Mouse (Mus musculus) monocyte, adult 2 months (primary cell): ENCODE results near the gene Gm28230.

Experiments used
- DNase-seq, 2 experiments: peaks; one replicate each; pipeline ENCODE4 v3.0.0; 2022; ENCODE audit warnings: low spot score in 2 of 2, low read depth in 1 of 2

Gm28230 gene

DNA sequence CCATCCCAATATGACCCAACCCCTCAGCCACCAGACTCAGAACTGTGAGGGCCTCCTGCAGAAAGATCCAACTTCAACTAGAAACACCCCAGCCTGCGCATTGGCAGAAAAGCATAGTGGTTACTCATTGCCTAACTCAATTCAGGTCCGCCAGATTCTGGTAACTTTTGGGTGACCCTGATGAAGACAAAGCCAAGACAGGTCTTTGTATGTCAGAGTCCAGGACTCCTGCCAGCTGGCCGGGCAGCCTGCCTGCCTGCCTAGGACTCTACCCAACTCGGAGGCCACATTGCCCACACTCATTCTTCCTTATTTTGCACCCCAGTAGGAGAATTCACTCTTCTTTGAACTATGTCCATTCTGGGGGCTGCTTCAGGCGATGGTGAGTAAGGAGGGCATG is at the start of gene Gm28230:
TSS of gene Gm28230 (plus strand) at position 178 of the 400 bp plus-strand sequence.
- no peak for DNase-seq

DNA sequence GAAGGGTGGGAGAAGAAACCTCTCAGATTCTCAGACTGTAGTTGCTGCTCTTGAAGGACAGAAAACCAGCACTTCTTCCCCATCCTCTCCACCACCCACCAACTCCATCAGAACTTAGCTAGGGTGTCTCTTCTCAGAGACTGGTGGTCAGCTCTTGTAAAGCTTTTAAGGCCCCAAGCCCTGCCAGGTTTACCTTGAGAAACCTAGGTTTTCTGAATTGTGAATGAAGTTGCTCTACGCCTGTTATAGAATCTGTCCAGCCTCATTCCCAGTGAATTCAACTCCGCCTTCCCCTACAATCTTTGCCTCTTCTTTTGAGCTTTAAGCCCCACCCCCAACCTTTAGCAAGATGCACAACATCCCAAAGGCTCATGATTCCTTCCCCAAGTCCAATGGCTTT is 49.4 kb upstream of the Gm28230 start:
- no peak for DNase-seq

DNA sequence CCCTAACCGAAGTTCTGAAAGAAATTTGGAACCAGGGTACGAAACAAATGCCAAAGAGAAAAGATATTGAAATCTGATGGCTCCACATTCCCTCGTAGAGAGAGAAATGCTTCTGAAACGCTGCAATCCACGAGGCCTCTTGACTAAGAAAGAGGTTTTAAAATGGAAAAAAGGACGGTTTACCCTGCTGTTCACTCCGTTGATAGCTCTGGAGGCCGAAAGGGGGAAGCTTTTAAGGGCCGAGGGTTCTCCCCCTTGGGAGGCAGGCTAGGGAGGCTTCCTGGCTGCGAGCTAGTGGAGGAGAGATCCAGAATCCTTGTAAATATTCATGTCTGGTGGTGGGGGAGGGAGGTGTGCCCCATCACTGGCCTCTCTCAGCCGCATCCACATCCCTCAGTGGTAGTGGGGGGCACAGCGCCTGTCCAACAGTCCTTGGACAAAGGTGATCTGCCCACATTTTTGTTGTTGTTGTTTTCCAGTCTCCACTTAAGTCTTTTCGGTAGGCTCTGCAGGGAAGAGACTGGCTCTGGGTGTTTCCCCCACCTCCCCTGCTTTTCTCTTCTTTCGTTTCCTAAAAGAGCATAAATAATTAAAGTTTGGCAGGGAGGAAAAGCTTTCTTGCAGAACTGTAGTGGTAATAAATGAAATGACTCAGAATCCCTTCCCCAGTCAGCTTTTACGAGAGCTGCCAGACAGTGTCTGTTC is 47.5 kb upstream of the Gm28230 start, which contains the start of gene Hoxd11:
TSS of gene Hoxd11 (plus strand) at position 667 of the 705 bp plus-strand sequence.
- no peak for DNase-seq

DNA sequence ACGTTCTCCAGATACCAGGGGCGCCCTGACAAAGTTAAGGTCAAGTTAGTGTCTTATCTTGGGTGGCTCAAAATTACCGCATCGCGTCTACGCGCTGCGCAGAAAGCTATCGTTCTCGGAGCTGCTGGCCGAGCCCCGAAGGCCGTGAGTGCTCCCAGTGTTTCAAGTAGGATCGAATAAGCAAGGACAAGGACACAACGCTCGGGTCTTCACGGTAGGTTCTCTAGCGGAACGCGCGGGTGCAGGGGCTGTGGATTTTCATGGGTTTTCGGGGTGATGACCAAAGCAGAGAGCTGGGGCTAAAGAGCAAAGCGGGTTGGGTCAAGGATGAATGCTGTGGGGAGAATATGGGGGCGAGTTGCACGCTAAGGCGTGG is 46.9 kb upstream of the Gm28230 start:
- DNase-seq = no peak

DNA sequence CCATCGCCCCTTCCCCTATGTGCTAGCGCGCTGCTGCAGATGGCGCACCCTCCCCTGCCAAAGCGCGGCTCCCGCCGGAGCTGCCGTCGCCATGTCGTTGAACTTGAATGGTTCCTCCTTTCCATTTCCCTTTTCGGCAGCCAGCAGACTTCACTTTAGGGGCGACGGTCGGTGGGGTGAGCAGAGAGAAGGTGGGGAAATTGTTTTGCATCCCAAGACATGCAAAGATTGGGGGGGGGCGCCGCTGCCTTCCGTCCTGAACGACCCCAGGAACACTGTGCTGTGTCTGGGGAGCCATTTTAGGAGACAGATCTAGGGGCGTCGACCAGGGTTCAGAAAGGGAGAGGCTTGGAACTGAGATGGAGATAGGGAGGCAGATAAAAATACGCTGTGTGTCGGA is 46.5 kb upstream of the Gm28230 start:
- DNase-seq = no peak

DNA sequence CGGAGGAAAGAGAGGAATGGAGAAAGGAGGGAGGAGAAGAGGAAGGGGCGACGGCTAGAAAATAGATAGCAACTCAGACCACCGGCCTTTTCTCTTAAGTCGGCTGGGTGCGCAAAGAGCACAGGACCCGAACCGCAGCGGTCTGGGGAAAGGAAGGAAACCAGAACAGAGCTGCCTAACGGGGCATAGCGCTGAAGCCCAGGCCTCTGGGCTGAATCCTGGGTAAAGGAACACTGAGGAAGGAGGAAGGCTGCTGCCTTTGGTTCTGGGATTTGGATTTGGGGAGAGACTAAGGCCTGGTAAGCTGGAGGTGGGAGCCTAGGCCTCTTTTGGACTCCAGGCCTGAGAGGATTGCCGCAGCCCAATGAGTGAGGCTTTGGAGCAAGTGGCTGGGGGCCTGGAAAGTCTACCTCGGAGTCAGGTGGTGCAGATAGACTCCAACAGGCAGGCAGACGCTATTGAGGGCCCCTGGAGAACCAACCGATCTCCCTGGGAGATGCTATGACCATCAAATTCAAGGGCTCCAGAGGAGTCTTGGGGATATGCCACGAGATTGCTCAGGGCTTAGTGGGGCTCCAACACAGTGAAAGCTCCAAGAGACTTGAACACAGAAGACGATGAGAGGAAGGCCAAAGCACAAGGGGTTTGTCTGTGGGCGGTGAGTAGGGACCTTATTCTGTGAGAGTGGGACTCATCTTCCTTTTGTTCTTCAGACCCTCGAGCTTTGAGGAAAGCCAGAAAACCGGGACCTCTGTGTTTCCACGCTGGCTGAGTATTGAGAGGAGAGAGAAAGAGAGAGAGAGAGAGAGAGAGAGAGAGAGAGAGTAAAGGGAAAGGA is 45.7 kb upstream of the Gm28230 start:
- no peak for DNase-seq

DNA sequence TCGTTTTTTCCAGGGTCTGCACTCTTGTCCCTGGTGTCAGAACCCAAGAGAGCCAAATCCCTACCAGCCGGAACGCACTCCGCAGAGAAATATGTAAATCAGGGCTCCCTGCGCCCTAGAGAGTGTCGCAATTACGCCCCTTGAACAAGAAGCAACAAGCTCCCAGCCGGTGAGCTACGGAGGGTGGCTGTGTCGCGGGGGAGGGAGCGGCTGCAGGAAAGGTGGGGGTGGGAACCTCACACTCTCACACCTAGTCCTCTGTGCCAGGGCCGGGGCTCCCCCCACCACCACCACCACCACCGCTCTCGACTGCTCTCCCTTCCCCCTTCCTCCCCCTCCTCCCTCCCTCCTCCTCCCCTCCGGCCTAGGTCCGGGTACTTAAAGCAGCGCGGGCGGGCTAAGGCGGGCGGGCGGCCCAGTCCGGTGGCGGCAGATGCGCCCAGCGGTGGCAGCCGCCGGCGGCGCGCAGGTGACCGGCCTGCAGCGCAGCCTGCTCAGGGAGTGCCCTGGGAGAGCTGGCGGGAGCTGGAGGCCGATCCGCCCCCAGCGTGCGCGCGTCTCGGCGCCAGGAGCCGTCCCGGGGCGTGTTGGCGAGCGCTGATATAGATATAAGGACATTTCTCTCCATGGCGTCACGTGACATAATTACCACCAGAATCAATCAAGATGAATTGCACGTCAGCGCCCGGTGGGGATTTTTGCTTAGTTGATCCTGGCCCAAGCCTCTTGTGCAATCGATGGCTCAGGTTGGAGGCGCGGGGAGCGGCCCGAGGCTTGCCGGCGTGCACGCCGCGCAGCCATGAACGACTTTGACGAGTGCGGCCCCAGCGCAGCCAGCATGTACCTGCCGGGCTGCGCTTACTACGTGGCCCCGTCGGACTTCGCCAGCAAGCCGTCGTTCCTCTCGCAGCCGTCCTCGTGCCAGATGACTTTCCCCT is 44.7 kb upstream of the Gm28230 start:
- DNase-seq = no peak

DNA sequence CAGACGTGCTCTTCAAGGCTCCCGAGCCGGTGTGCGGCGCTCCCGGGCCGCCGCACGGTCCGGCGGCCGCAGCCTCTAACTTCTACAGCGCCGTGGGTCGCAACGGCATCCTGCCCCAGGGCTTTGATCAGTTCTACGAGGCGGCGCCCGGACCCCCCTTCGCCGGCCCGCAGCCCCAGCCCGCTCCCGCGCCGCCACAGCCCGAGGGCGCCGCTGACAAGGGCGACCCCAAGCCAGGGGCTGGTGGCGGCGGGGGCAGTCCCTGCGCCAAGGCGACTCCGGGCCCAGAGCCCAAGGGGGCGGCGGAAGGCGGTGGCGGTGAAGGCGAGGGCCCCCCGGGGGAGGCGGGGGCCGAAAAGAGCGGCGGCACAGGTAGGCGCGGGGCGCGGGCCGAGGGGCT is 43.7 kb upstream of the Gm28230 start:
- no peak for DNase-seq

DNA sequence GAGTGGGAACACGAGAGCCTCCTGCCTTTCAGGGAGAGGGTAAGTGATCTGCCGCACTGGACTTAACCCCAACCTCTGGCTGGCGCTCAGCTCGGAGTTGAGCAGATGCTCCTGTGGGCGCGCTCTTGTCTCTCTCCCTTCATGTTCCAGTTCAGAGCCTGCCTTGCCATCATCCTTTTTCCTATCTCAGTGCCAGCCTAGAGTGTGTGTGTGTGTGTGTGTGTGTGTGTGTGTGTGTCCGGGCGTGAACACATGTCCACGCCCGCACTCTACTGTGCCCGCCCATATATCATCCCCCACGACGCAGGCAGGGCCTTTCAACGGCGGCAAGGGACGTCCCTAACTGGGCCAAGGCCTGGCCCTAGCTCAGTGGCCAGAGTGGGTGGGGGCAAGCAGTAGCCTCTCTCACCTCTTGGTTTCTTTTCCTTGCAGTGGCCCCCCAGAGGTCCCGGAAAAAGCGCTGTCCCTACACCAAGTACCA is 43.0 kb upstream of the Gm28230 start:
- DNase-seq = no peak

DNA sequence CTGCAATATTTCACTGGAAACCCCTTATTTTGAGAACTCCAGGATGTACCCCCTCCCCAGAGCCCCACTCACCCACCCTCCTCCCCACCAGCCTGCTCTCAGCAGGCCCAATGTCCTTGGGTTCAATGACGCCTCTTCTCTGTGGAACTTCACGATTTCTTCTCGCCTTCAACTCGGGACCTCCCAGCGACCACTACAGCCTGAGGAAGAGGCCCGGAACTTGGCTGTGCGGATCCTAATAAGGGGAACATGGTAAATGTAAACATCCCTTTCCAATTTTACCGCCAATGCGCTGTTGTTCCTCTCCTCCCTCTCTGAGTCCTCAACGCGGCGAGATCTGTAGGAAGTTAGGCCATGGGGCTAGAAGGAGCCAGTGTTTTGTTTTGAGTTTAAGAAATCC is 42.4 kb upstream of the Gm28230 start:
- no peak for DNase-seq

DNA sequence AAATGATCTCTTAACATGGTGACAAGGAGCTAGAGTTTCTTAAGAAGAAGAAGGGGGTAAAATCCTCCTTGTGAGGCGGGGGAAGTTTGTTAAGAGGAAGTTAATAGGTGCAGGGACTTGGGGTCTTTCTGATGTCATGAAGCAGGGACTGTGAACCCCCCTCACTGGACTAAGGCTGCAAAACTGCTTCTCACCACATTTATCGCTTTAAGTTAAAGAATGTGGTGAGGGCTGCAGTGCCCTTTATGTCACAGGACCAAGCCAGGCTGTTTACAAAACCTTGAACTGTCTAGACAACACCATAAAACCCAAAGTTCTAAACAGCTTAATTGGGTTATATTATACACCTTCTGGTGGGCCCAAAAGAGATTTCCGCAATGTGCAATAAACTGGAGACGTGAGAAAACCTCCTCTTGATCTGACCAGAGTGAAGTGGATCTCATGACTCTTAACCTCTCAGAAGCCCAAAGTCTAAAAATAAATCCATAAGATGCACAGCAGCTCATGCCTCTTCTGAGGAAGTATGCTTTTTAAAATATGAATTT is 41.4 kb upstream of the Gm28230 start:
- DNase-seq = no peak

DNA sequence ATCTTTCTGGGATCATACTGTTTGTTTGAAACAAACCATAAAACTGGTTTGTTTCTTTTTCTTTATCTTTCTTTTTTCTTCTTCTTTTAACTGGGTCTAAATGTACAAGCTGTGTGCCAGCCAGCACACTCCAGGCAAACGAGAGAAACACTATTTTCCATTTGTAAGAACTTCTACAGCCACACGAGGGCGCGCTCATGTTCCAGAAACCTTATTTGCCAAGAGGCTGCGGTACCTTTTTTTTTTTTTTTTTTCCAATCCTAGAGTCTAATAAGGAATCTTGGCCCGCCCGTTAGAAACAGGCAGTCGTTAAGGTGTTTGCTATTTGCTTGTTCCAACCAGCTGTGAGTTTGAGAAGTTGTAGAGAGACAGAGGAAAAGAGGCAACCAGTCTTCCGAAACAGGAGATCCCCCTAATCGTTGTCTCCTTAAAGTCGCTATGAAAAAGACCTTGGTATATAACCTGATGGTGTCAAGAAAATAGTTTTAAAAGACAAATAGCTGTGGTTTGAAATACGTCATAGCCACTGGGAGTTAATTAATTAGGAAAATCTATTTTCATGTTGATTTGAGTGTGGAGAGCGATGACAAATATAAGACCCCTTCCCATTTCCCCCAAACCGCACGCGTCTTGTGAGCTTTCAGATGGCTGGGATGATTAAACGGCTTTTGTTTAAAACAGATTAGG is 40.1 kb upstream of the Gm28230 start:
- DNase-seq = no peak

DNA sequence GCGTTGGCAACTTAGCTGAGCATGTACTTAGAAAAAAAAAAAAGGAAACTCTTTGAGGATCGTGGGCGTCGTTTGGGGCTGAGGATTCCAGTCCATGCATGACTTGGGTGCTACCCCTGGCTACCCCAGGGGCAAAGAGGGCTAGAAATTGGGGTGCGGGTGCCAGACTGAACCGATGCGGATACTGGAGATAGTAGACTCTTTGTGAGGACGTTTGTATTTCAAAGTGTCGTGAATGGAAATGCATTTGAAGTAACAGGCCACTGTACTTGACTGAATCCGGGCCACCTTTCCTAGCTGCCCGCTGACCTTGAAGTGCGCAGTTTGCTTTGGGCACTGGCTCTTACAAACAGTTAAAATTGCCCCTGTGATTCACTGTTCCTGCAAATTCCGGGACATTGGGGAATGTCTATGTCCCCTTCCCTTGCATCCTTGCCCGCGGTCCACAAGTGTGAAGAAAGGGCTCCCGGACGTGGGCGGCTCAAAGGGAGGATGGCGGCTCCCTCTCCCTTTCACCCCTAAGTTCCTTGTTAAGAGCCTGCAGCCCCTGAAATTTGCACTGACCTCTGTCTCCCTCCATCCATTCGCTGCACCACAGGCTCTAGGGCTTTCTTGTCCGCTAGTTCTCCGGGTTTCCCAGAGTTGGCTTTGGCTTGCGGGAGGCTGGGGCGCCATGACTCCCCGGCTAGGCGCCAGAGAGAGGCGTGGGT is 39.4 kb upstream of the Gm28230 start:
- DNase-seq = no peak

DNA sequence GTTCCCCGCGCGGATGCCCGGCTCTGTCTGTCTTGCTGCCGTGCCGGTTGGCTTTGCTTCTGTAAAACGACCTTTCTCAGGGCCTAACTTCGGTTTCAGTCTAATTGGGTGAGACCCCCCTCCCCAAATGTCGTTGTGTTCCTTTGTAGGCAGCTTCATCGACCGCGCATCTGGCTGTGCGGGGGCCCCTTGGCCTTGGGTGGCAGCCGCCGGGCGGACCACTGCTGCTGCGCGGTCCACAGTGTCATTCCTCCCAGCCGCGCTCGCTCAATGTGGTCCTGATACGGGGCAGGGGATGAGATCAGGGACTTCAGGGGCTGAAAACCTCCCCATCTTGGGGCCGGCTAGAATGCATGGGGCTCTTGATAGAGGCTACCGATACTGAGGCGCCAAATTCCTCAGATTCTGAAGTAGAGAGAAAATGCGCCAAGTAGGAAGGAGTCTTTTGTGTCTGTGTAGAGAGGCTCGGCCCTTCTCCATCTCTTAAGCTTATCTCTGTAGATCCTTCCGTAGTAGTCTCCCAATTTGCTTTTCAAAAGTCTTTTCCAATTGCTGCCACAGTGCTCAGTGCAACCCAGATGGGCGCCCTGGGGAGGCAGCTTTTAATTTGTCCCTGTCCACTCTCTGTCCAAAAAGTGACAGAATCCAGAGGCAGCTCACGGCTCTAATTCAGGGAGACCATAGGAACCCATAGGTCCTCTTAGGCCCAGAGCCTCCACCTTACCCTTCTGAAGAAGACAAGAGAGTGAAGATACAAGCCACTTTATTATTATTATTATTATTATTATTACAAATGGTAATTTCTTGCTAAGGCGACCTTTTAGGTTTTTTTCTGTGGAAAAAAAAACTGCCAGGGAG is 38.6 kb upstream of the Gm28230 start:
- no peak for DNase-seq

DNA sequence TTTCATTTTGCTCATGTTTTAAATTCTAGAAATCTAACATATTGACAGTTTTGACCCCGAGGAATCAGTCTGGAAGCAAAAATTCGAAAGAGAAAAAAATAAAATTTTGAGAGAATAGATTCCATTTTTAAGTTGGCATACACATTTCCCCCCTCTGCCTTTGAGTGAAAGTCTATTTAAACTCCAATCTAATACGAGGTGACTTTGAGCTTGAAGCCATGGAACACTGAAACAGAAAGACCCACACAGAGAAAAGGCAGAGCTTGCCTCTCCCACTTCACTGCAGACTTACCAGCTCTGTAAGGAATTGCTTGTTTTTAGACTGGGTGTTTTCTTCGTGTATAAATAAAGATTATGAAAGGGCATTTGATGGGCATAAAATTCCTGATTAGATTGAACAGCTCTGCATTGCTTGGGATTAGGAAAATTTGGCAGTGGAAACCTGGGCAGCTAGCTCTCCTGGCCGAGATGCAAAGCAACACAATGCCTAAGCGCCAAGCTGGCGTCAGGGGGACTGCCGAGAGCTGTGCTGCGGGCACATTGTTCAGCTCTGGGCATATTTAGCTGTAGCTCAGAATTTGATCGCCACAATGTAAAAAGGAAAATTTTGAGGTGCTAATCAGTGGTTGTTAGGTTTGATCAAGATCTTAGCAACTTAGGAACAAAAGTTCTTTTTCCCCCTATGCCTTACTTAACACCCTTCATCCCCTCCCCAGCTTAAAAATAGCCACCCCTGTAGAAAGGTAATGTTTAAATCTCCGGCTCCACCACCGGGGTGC is 37.5 kb upstream of the Gm28230 start:
- DNase-seq = no peak

DNA sequence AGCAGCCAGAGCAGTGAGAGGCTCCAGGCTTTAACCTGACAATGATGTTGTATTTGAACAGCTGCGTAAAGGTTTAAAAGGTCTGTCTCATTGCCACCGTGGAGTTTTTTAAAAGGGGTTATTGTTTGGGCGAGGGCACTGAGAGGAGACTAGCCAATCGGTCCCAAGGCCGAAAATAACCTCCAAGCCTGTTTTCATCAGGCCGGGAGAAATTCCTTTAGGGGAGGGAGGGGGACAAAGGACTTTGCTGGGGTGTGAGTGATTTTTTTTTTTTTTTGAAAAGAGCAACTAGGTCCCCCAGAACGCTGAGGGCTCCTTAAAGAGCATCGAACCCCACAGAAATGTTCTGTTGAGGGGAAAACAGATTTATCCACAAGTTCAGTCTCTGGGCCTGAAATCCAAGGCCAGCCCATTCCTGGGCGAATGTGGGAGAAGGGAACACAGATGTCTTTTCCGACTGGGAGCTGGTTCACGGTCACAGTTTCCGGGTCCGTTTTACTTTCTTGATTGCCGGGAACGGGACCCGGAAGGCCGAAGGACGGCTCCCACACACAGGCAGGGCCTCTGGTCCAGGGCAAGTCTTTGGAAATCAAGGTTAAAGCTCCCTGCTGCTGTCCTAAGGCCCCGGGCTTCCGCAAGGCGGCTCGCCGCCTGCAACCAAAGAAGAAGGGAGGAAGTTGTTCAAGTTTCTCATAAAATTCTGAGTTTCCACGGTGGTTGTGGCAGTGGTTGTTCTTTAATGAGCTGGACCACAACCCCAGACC is 36.8 kb upstream of the Gm28230 start:
- no peak for DNase-seq

DNA sequence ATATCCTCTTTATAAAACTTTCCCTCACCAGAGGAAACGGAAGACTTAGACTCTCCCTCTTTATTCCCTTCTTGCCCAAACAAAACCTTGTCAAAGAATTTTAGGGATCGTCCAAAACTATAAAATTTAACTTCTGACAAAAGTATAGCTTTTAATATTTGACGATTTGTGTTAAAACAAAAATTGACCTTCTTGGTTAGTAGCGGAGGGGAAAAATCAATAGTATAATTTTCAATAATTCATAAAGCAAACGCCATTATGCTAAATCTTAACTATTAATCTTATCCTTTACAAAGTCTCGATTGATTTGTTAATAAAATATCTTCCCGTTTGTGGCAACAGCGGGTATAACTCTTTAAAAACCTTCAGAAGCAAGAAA is 36.2 kb upstream of the Gm28230 start:
- DNase-seq = no peak
